In genomic region chr8:106364278-106364677, GRCm38 (mm10) we compare ENCODE assay signal across 14 mouse cellular contexts.
"Had no signal": no experiment of that assay in that cellular context is flagged by ENCODE, and none has a peak within 500 bp of the region (broad histone marks: within the 10 kb centered on the region; RNA-seq: fewer than 3 reads in every experiment).

No protein-coding gene starts in this region.

- H3K9ac ChIP-seq: kidney, embryonic 15.5 days; liver, embryonic 15.5 days; midbrain, embryonic 15.5 days; neural tube, embryonic 13.5 days had no signal

- H3K9me3 ChIP-seq: kidney, embryonic 15.5 days; limb, embryonic 10.5 days; liver, embryonic 15.5 days; midbrain, embryonic 15.5 days; neural tube, embryonic 13.5 days had no signal

- H3K27ac ChIP-seq: kidney, embryonic 15.5 days; left cerebral cortex, adult 2 months; limb, embryonic 10.5 days; liver, embryonic 15.5 days; midbrain, embryonic 15.5 days; neural tube, embryonic 13.5 days had no signal

- H3K4me1 ChIP-seq: kidney, embryonic 15.5 days; liver, embryonic 15.5 days; midbrain, embryonic 15.5 days; neural tube, embryonic 13.5 days had no signal

- H3K4me2 ChIP-seq: kidney, embryonic 15.5 days; liver, embryonic 11.5 days; liver, embryonic 15.5 days; midbrain, embryonic 11.5 days; midbrain, embryonic 15.5 days; neural tube, embryonic 13.5 days had no signal

- H3K36me3 ChIP-seq: kidney, embryonic 15.5 days; limb, embryonic 10.5 days; liver, embryonic 15.5 days; midbrain, embryonic 15.5 days; neural tube, embryonic 13.5 days had no signal

- H3K27me3 ChIP-seq: kidney, embryonic 15.5 days; liver, embryonic 15.5 days; midbrain, embryonic 15.5 days; neural tube, embryonic 13.5 days had no signal

- H3K4me3 ChIP-seq: kidney, embryonic 15.5 days; left cerebral cortex, adult 2 months; limb, embryonic 10.5 days; liver, embryonic 15.5 days; megakaryocyte, embryonic 14.5 days; midbrain, embryonic 15.5 days; neural tube, embryonic 13.5 days had no signal

- DNase-seq: kidney, postnatal 14 days; lung, adult 2 months; lung, postnatal 36 days; retina, postnatal 1 day had no signal

- ATAC-seq: lung, postnatal 0 days; midbrain, embryonic 15.5 days had no signal
